Mouse (Mus musculus): Measurements from ENCODE around the gene Cradd.

Cradd gene

DNA sequence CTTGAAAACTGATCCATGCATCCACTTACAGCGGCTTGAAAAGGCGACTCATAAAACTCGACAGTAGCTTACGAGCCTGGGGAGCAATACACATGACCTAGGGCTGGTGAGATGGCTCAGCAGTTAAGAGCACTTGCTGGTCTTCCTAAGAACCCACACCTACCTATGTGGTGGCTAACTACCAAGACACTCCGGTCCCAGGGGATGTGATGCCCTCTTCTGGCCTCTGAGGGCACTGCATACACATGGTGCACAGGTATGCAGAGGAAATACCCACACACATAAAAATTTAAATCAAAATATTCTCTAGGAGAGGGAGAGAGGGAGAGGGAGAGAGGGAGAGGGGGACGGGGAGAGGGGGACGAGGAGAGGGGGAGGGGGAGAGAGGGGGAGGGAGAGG, 167.5 kb downstream of the Cradd start:
- no peak for DNase-seq (ENCODE audit: low spot score)

DNA sequence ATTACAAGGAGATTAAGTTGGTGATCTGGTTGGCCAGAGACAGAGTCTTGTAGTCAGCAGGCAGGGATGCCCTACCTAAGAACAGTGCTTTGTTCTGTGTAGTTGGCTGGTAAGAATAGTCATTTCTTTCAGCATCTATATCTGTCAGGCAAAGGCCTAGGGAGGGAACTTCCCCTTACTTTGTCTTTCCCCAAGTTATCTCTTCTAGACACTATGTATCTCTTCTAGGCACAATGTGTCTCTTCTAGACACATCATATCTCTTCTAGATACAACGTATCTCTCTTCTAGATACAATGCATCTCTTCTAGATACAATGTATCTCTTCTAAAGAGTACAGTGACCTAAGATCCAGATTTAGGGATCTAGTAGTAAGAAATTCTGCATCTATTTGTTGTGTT, 169.3 kb downstream of the Cradd start:
- DNase-seq (ENCODE audit: low spot score) = no peak

DNA sequence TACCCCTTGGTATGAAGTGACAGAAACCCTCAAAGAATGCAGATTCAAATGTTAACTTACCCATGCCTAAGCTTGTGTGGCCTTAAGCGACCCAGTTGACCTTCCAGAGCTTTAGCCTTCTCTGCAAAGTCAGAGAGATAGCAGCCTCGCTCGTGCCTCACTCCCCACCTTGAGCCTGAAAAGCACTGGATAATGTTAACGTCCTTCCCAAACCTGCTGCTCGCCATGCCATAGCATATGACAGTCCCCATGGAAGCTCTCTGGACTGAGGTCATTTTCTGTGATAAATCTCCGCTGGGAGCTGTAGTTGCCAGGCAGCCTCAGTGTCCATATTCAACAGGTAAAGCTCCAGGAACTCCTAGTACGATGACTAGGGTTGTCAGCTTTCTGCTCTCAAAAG, 170.7 kb downstream of the Cradd start:
- no peak for DNase-seq (ENCODE audit: low spot score)

DNA sequence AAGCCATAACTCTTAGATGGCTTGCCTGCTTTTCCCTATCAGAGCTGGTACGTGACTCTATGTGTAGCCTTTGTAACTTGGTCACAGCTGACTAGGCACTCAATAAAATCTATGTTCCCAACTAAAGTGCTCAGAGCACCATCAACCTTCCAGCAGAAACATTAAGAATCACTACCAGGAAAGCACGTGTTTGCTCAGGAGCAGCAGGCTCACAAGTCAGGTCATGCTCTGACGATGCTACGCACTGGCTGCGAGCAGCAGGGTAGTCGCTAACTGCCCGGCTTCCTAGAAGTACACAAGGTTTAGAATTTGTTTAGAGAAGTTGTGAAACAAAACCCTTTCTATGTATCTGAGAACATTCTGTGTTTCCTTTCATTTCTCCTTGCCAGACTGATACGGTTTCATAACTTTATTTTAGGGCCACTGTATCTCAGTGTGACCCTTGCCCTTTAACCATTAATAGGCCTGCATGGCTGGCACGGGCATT, 171.4 kb downstream of the Cradd start:
- DNase-seq (ENCODE audit: low spot score) = no peak

- DNase-seq (ENCODE audit: low spot score) = peak; percentile 67
Observed at GRCm38 (mm10) chr10:95151012-95151768, 172.7 kb downstream of the Cradd start.

GRCm38 (mm10) chr10:95149666-95150065, 174.3 kb downstream of the Cradd start:
- DNase-seq (ENCODE audit: low spot score) = no peak

GRCm38 (mm10) chr10:95148641-95149040, 175.3 kb downstream of the Cradd start:
- DNase-seq (ENCODE audit: low spot score) = no peak

GRCm38 (mm10) chr10:95147136-95147901, 176.6 kb downstream of the Cradd start:
- no peak for DNase-seq (ENCODE audit: low spot score)

GRCm38 (mm10) chr10:95146491-95146890, 177.4 kb downstream of the Cradd start:
- peak; percentile 40 for DNase-seq (ENCODE audit: low spot score)

DNA sequence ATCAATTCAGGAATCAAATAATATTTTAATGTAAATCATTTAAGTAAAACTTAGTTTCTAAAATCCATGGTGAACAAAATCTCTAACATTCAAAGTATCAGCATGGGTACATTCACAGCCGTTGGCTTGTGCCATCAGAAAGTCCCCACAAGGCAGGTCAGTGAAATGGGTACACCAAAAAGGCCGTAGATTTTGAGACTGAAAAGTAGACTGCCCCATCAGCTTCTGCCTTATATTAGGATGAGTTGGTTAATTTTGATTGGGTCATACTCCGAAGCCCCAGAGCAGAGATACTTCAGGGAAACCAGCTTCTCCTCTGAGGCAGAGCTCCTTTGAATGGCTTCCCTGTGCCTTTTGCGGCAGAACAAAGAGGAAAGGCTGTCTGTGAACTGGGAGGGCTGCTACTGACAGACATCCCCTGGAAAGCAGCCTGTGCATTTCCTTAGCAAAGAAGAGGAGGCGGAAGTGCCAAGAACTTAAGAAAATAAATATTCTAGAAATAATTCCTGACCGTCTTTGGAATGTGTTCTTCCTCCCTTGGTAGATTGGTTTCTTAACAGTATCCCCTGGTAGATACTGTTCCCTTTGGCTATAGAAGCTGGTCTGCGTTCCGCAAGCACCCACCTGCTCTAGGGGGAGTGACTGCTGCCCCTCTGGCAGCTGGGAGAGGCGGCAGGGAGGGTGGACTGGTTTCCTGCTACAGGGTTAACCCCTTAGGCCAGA, 178.6 kb downstream of the Cradd start:
- no peak for DNase-seq (ENCODE audit: low spot score)

DNA sequence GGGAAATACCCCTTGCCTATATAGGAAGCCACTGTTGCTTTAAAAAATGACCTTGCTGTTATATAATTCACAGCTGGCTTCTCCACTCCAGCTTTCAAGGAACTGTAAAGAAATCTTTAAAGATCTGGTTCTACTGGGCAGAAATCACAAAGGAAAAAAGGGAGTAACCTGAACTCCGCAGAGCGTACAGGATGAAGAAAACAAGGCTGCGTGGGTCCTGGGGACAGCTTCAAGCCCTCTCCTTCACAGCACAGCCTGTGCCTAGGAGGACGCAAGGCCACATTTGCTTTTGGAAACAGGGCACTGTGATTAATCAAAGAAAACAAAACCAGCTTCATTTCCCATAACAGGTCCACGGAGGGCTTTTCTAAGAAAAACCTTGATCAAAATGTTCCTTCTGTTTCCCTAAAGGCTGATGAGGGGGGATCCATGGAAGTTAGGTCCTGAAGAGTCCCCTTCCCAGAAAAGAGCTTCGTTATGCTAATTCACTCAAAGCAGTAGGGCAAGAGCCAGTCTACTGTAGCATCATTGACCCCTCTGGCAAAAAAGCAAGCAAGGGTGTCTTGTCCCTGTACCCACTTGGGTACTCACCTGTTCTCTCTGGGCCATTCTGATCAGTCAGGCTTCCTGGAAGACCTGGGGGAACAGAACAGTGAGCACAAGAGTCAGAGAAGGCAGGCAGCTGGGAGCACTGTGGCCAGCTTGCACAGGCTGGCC, 179.4 kb downstream of the Cradd start:
- DNase-seq (ENCODE audit: low spot score) = no peak

GRCm38 (mm10) chr10:95143446-95144114, 180.4 kb downstream of the Cradd start:
- DNase-seq (ENCODE audit: low spot score) = no peak

- peak; percentile 92 for DNase-seq (ENCODE audit: low spot score)
Observed at GRCm38 (mm10) chr10:95142844-95143435, 181.0 kb downstream of the Cradd start.

GRCm38 (mm10) chr10:95141075-95141474, 182.9 kb downstream of the Cradd start:
- peak; percentile 17 for DNase-seq (ENCODE audit: low spot score)

DNA sequence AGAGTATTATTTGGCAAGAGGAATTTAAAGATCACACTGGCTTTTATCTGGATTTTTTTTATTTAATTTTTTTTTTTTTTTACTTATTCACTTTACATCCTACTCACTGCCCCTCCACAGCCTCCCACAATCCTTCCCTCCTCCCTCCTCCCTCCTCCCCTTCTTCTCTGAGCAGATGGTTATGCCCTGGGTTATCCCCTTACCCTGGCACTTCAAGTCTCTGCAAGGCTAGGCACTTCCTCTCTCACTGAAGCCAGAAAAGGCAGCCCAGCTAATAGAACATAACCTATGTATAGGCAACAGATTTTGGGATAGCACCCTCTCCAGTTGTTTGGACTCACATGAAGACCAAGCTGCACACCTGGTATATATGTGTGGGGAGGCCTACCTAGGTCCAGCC, 183.7 kb downstream of the Cradd start:
- DNase-seq (ENCODE audit: low spot score) = peak; percentile 19

- peak; percentile 94 for DNase-seq (ENCODE audit: low spot score)
Observed at GRCm38 (mm10) chr10:95139645-95140044, 184.3 kb downstream of the Cradd start.

GRCm38 (mm10) chr10:95133057-95133456, 190.9 kb downstream of the Cradd start:
- no peak for DNase-seq (ENCODE audit: low spot score)

Data from adipocyte (in vitro differentiated cells).